Mouse (Mus musculus) right cerebral cortex, adult 18-20 months (tissue): ENCODE results near the gene Usp47.
A peak's percentile ranks its signal among the peaks of the same experiment; 100 is the strongest.

Experiments
- DNase-seq: peaks from one replicate; pipeline ENCODE4 v3.0.0; 2022; ENCODE audit warnings: mixed read lengths

The Usp47 gene

DNA sequence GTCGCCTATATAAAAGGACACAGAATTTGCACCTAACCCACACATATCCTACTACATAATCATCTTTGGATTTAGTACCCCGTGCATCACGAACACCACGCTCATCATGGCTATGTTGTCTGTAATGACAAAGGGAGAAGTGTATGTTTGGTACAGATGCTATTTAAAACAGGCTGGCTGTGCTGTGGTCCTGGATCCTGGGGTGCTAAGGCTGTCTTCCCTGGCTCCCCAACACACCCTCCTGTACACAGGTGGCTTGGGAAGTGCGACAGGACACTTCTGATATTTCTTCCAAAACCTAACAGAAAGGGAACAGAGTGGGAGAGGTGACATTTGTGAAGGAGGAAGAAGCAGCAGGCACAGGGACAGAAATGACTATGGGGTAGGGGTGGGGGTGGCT is 100.3 kb downstream of the Usp47 start:
- DNase-seq = peak; percentile 84

DNA sequence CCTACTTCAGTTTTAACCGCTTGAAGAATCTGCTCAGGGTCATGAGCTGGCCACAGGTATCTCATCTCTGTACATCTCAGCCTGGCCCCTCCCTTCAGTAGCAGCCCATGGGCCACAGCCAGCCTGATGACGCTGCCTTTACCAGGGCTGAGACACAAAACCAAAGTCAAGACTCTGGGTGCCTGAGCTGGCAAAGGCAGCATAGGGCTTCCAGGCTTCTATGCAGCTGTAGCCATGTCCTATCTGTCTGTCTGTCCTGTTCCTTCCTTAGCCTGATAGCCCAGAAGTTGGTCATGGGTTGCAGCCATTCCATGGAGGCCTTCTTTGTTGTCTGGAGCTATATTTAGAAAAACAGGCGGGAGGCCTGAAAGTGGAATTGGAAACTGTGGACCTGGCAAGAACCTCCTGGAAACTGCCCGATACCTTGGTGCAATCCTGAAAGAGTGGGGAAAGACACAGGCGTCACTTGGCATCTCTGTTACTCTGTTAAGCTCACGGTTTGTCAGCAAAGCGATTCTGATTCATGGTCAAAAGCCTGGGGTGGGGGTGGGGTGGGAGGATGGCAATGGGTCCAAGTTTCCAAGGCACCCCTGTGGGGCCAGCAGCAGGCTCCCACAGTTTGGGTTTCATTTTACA is 102.4 kb downstream of the Usp47 start:
- DNase-seq = no peak

DNA sequence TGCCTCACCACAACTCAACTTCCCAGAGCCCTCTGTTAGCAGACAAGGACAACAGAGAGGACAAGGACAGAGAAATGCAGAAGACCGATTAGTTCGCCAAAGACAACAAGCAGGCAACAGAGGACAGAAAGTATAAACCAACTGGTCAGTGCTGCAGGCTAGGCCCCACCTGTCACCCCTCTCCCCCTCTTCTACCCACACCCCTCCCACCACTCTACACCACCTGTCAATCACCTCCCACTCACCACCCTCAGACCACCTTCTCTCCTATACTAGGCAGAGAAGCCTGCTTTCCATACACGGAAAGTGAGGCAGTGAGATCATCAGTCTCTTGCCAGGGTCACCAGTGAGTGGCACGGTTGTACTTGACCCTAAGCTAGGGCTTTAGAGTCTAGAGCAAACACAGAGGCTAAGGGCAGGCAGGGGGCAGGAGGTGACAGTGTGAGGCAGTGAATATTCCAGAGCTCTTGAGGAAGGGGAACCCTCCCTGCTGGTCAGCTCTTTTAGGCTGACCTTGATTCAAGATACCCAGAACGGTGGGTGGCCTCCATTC is 103.9 kb downstream of the Usp47 start:
- no peak for DNase-seq

DNA sequence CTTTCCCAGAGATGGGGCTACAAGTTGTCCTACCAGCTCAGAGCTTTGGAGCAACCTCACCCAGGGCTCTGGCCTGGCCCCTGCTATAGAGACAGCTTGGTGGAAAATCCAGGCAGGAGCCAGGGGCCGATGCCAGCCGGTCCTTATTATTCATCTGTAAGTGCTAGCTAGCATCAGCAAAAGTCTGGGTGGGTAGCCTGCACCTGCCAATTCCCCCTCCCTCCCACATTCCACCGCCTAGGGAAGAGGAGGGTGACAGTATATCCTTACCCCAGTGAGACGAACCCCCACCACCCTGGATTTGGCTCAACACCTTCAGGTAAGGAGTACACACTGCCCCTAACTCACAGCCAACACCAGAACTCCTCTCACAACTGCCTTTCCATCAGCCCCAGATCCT is 104.7 kb downstream of the Usp47 start:
- peak; percentile 34 for DNase-seq

DNA sequence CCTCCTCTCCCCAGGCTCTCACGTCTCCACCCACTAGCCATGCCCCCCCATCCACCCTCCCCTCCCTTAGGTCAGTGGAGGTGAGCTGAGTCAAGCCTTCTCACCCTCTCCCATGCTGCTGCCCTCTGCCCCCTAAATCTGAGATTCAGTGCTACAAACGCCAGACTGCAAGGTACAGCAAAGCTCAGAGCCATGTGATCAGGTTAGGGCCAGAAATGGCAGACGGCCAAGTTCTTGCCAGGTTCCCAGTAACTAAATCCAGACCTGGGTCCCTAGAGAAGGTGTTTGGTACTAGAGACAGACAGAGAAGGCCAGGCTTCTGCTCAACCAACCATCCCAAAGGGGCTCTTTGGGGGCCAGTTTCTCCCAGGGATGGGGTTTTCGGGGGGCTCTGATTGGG is 105.5 kb downstream of the Usp47 start:
- no peak for DNase-seq

DNA sequence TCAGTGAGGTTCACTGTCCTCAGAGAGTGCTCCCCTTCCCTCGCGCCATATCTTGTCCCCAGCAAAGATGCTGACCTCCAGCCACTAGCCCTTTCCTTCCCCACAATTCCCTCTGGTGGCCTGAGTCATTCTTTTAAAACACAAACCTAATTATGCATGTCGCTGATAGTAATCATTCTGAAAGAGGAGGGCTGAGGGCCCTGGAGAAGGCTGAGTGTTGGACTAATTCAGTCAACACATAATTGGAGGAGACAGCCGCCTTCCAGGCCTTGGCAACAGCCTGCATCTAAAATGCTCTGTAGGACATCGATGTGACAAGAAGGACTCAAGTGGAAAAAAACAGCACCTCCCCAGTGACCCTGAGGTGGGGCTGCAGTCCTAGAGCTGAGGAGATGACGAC is 106.5 kb downstream of the Usp47 start:
- no peak for DNase-seq

DNA sequence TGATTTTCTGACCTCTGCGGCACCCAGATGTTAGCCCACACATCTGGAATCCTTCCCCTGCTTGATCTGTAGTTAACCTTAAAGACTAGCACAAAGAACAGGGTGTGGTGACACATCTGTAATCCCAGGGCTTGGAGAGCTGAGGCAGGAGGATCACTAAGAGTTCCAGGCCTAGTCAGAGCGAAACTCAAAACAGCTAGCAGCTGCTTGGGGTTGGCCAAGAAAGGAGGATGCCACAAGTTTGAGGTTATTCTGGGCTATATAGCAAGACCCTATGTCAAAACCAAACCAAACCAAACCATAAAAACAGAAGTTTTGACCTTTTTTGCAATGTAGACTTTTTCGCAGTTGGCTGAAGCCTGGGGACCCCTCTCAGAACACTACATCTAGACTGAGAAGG is 107.4 kb downstream of the Usp47 start:
- no peak for DNase-seq

DNA sequence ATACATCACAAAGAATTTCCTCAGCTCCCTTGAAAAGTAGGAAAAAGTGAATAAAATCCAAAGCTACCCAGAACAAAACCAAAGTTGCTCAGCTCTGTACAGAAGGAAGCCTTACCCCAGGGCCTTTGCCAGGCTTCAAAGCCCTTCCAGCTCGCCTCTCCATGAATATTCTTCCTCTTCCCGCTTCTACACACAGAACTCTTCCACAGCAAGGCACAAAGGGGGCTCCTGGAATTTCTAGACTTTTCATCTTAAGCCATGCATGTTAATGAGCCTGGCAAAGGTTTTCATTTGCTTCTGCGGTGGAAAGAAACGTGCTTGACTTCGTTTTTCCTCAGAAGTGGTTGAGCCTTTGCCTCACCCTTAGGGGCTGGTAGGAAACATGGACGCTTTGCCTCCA is 108.7 kb downstream of the Usp47 start:
- no peak for DNase-seq

DNA sequence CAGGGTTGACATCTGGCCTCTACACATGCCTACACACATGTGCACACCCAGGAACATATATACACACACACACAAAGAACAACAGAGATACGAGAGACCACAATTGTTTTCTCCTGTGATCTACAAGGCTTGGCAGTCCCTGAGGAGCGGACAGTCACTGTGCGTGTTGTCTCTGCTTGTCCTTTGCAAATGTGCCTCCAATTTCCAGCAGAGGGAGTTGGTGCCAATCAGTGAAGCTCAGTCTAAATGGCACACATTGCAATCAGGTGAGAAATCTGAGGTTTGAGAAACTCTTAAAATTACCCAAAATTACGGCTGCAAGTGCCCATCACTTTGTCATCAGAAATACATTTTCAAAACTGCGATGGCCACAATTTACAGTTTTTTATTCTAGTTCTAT is 110.0 kb downstream of the Usp47 start:
- DNase-seq = no peak

DNA sequence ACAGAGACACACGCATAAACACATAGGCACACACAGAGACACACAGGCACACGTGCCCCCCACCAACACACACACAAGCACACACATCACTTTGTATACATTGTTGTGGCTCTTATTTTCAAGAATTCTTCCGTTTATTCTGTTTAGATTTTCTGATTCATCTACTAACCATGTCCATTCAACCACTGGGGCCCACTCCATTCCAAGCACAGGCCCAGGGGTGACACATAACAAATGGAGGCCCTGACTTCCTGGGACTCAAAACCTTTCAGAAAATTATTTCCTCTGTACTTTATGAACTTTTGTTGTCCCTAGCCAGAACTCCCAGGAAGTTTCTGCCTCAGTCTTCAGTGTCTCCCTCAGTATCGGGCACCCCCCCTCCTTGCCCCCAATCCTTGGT is 111.9 kb downstream of the Usp47 start:
- no peak for DNase-seq

DNA sequence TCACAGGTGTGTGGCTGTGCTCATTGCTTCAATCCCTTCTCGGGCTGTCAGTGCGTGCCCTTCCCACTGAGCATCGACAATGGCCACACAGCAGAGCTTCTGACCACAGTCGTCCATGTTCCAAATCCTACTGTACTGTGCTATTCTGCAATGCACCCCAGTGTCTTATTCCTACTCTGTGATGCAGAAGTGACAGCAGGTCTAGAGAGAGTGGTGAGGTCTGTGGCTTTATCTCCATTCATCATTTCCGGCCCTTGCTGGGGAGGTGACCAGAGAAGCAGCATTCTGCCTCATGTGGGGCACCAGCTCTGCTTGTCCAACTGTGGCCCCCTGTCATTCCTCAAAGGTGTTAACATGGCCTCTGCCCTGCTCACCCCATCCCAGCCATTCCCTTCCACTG is 113.2 kb downstream of the Usp47 start:
- DNase-seq = no peak

DNA sequence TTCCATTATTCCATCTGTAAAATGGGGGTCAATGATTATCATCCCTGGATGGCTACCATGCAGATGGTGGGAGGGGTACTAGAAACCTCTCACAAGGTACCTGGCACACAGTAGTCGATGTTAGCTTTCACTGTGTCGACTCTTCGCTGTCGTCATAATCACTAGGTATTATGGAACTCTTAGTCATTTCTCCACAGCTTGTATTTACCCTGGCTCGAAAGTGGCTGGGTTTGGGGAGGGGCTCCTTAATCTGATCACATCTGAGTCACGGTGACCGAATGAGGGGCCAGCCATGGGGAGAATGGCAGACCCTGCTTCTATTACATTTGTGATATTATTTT is 114.8 kb downstream of the Usp47 start:
- DNase-seq = no peak

DNA sequence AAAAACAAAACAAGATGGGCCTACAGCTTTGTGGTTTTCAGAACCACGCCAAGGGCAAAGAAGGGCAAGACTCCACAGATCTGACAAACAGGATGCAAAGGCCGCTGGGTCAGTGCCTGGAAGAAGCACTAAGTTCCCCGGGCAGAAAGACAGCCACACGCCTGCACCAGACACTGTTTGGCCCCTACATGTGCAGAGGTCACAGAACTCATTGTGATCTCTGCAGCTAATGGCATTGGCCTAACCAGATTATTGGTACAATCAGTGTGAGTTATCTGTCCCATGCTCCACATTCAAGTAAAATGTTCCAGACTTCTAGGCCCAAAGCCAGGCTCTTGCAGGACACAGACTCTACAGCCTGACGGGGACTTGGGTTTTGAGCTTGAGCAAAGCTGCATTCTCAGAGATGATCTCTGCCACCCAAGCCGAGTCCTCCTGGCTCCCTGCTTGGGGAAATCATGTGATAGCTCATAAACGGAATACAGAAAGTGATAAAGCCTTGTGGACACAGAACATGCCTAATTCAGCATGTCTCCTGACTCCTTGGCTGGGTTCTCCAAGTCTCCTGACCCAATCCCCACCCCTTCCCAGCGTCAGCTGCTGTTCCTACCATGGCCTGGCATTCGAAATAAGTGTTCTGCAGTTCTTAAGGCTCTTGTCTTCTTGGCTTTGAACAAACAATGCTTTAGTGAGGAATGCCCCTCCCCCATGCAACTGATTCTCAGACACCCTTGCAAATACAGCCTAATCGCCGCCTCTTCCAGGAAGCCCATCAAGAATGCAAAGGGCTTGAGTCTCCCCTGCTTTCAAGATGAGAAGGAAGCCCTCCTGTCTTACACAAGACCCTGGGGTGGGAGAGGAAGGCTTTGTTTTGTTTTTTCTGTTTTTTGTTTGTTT is 115.5 kb downstream of the Usp47 start:
- no peak for DNase-seq

DNA sequence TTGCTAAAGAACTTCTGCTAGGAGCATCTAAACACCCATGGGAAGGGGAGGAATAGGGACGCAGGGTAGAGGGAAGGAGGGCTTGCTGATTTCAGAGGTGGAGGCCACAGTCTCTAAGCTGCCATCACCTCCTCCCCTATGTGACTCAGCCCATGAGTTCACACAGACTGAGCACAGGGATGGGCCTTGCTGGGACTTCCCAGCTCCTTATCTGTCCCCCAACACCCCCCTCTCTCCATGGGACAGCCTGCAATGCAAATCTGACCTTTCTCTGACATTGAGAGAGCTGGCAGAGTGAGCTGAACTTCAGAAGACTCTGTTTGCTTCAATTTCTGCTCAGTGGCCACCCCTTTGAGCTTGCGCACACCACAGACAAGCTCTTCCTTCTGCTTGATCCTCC is 117.4 kb downstream of the Usp47 start:
- DNase-seq = no peak

DNA sequence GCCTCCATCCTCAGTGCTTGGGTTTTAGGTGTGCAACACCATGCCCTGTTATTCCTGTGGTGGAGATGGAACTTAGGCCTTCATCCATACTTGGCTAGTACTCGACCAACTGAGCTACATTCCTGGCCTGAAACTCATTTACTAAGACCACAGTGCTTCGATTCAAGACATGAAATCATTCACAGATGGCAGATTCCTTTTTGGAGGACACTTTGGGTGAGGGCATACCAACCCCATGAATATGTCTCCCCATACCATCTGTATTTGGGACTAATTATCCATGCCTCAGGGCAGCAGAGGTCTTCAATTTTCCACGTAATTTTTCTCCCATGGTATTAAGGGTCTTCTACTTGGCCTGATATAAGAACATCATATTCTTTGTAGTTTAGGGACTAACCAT is 119.3 kb downstream of the Usp47 start:
- no peak for DNase-seq

DNA sequence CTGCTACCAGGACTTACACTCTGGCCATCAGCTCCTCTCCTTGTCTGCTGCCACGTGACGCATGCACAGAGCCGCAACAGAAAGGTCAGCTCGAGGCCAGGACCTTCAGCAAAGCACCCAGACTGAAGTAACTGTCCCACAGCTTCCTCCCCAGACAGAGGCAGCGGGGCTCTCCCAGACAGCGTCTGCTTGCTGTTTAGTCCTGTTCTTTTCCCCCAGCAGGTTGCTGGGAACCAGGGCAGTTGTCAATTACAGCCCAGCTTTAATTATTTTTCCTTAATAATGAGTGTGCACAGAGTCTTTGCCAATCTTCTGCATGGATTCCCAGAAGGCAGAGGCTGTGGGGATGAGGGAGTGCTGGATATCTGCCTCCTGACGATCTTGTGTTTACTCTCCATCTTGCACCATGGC is 119.8 kb downstream of the Usp47 start:
- no peak for DNase-seq

DNA sequence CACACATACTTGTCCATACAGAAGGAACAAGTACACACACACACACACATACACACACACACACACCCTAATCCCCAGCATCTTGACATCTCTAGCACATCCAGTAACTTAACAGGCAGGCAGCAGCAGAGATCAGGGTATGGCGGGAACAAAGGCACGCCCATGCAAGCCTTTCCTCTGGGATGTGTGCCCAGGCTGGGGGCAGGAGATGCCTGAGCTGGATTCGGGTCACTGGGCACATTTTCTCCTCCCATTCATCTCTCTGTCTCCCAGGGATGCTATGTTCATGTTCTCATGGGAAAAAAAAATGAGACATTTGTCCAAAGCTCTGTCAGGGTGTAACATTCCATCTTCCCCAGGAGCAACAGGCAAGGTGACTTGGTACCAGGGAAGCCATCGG is 120.7 kb downstream of the Usp47 start:
- DNase-seq = no peak

DNA sequence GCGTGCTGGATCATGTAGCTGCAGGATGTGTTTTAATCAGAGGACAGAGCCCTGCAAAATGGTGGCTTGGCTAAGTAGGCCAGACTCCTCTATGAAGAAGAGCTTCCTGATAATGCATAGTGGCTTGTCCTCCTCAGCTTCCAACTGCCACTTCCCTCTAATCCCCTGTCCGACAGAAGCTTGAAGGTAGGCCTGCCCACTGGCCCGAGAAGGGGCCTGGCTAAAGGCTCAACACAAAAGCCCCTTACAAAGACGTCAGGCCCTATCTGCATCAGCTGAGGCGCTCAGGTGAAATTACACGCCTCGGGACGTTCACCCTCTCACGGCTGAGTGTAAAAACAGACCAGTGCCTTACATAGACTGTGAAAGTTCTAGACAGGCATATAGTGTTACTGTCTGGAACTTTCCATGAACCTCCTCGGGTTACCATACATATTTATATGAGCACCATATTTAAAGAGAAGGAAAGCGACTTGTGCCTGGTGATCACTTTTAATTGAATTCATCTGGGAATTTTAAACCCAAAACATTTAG is 121.4 kb downstream of the Usp47 start:
- DNase-seq = no peak

DNA sequence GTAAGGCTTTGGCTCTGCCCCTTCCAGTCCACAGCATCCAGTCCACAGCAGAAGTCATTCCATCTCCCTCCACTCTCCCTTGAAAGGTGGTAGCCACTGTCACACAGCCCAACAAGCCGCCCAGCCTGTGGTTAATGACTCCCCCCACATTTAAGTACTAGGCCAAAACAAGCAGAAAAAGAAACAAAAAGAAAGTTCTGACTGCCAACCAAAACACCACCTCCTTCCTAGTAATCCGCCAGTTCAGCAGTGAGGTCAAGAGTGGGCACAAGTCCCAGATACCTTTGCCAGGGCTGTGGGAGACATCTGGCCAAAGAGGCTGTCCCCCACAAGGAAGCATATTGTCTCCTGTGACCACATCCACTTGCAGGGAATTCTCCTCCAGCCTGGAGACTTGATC is 124.7 kb downstream of the Usp47 start:
- no peak for DNase-seq

DNA sequence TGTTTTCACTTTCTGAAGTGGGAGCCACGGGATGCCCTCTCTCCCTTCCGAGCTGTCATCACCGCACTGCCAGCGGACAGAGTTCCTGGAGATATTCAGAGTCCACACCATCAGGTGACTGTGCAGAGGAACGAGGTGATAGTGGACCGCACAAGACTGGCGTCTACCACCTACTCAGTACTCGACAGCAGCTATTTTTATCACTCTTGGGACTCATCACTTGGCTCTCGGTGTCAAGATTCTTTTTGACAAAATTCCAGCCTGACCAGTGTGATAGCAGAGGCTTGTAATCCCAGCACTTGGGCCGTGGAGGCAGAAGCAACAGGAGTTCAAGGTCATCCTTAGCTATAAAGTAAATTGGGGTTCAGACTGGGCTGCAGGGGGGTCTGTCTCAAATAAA is 125.8 kb downstream of the Usp47 start:
- DNase-seq = no peak

DNA sequence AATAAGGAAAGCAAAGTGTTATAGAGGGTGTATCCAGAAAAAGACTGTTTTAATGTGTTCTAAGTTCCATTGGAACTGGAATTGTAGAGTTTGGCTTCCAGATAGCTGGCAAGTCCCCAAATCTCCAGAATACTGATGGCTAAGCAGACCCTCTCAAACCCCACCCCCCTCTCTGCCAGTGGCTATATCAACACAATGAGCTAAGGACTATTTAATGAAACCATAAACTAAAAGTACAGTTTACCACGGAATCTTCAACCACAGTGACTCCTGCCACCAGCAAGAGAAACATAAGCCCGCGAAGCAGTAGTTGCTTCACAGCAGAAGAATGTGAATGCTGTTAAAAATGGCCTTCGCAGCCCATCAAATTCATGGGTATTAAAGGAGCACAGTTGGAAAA is 131.1 kb downstream of the Usp47 start:
- no peak for DNase-seq

DNA sequence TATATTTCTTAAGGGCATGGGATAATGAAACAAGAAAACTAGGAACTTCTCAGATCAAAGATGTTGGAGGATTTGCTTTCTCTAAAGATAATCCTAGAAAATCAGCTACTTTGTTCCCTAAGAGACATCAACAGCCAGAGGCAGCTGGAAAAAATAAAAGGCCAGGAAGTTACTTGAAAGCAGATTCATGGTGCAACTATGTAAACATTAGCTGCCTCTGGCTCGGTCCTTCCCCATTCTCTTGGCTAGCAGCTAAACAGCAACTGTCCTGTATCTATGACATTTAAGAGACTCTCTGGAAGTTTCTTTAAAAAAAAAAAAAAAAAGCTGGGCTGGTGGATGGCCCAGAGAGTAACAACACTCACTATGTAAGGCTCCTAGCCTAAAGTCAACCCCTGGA is 131.9 kb downstream of the Usp47 start:
- DNase-seq = no peak

DNA sequence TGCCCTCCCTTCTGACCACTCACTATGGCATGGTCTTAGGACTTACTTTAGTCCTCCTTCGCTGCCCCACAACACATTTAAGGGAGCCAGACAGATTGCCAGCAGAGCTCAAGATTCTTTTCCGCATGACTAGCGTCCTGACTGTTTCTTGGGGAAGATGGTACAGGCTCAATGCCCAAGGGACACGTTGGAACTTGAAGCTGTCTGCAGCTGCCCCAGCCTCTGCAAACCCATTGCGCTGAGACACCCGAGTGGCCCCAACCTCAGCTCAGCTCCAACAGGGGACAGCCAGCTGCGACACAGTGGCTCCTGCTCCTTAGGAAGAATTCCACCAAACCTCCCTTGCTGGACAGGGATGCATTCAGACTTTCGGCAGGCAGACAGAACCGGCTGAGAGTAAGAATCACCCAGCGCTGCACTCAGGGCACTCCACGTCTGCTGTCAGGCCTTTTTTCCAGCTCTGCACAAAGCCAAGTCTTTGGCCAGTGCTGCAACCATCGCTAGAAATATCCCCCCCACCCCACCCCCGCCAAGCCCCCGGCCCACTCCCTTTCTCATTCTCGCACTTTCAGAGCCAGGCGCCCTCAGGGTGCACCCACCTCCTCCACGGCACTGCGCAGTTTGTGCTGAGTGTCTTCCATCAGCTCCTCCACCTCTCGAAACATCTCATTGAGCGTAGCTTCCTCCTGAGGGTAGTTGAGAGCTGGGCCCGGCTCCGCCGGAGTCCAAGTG is 134.4 kb downstream of the Usp47 start:
- DNase-seq = peak; percentile 21
